Mouse (Mus musculus): ENCODE results near the gene Galnt18. TPM values are rescaled to one million over a fixed set of nuclear protein-coding genes. Genes with fewer than 3 reads are reported as not detected.

The Galnt18 gene
- polyA plus RNA-seq (2015; fragmentation: Nextera tagmentation; extraction: Ambion mirVana), result 10.9 and 12.0 TPM in 2 replicates

GRCm38 (mm10) chr7:111779504-111780242 is at the start of gene Galnt18:
Gene Galnt18, minus strand, starts transcription at chr7:111779977.

Small RNAs within 50 kb of the gene (microRNA-seq; reads per million reads assigned to microRNA genes)
- 0 reads per million in 2 experiments for gene Gm25787

Other genes with a start within 250 kb of the Galnt18 start
- 63.1 and 78.2 TPM in 2 replicates for gene Usp47, start 243.5 kb upstream of the Galnt18 start, polyA plus RNA-seq (2015; fragmentation: Nextera tagmentation; extraction: Ambion mirVana)